Mouse (Mus musculus): ENCODE data around the gene C9orf72.

- no peak for TF ChIP-seq GATA1 (IDR thresholded peaks at IDR 0.05; ENCODE audit: low read length)
- TF ChIP-seq TAL1 (IDR thresholded peaks at IDR 0.05; ENCODE audit: low read length) = no peak
Observed at GRCm38 (mm10) chr4:35228260-35228659, 2.3 kb upstream of the C9orf72 start.

Measured in erythroblast, embryonic 14.5 days (primary cell).